ENCODE assay signal across 19 mouse cellular contexts in the genomic region with DNA sequence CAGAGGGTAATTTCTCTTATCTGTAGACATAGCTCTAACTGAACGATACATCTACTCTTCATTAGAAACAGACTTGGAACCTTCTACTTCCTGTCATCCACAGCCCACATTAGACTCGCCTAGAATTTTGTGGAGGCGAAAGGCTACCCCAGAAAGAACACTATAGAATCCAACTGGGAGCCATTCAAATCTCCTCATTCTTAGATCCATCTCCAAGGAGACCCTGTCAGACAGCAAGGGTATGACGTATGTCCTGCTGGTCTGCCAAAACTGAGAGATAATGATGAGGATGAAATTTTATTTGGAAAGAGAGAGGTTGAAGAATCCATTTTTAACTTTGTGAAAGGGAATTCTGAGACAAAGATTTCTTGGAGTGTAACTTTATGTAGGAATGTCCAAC.
"Had no signal": no experiment of that assay in that cellular context is flagged by ENCODE, and none has a peak within 500 bp of the region (broad histone marks: within the 10 kb centered on the region; RNA-seq: fewer than 3 reads in every experiment).

No protein-coding gene starts in this region.

- H3K27ac ChIP-seq: kidney, postnatal 0 days; layer of hippocampus, adult 2 months; limb, embryonic 10.5 days; limb, embryonic 13.5 days; liver, embryonic 12.5 days; liver, embryonic 15.5 days; neural tube, embryonic 13.5 days had no signal

- ATAC-seq: liver, embryonic 12.5 days had no signal

- H3K4me1 ChIP-seq: limb, embryonic 10.5 days; liver, embryonic 12.5 days; liver, embryonic 15.5 days; neural tube, embryonic 13.5 days had no signal

- H3K4me3 ChIP-seq: layer of hippocampus, adult 2 months; limb, embryonic 10.5 days; limb, embryonic 13.5 days; liver, embryonic 12.5 days; liver, embryonic 15.5 days; myocyte; neural tube, embryonic 13.5 days had no signal

- H3K36me3 ChIP-seq: limb, embryonic 10.5 days; limb, embryonic 13.5 days; liver, embryonic 12.5 days; liver, embryonic 15.5 days; neural tube, embryonic 13.5 days had no signal

- DNase-seq: kidney, adult 2 months; kidney, postnatal 25 days; layer of hippocampus, adult 9-11 months; liver; lung, adult 18-20 months; lung, postnatal 10 days; lung, postnatal 4 days; midbrain, embryonic 14.5 days; thymus, adult 18-20 months; thymus, postnatal 36 days had no signal

- H3K27me3 ChIP-seq: limb, embryonic 13.5 days; liver, embryonic 12.5 days; liver, embryonic 15.5 days; neural tube, embryonic 13.5 days had no signal

- H3K4me2 ChIP-seq: limb, embryonic 13.5 days; liver, embryonic 12.5 days; liver, embryonic 15.5 days; midbrain, embryonic 11.5 days; neural tube, embryonic 13.5 days had no signal

- H3K9ac ChIP-seq: limb, embryonic 13.5 days; liver, embryonic 12.5 days; liver, embryonic 15.5 days; neural tube, embryonic 13.5 days had no signal

- H3K9me3 ChIP-seq: limb, embryonic 10.5 days; limb, embryonic 13.5 days; liver, embryonic 12.5 days; liver, embryonic 15.5 days; neural tube, embryonic 13.5 days had no signal
